Mouse (Mus musculus) bone marrow, adult 2 months (tissue): ENCODE results near the gene Grik4. TPM values are rescaled to one million over a fixed set of nuclear protein-coding genes. Genes with fewer than 3 reads are reported as not detected.

Experiments
- H3K27ac ChIP-seq: fragments of 200-500 bp; 2 replicates; pipeline ENCODE4 v1.5.1; 2012; ENCODE audit warnings: low read depth, mild to moderate bottlenecking, control low read depth, inconsistent platforms, low read length; ENCODE audit not compliant: control insufficient read depth, poor library complexity, insufficient read depth
- H3K4me1 ChIP-seq: fragments of 200-500 bp; 2 replicates; pipeline ENCODE4 v1.6.1; 2011; ENCODE audit warnings: low read length; ENCODE audit not compliant: control insufficient read depth, insufficient read depth
- H3K4me3 ChIP-seq: fragments of 200-500 bp; replicated peaks from 2 replicates; pipeline ENCODE3; 2011; ENCODE audit warnings: mild to moderate bottlenecking, low read depth, low read length, control low read depth; ENCODE audit not compliant: control insufficient read depth
- CTCF ChIP-seq: fragments of 200-500 bp; IDR thresholded peaks from 2 replicates; pipeline ENCODE4 v1.5.1; 2011; ENCODE audit warnings: low read length, control low read depth; ENCODE audit not compliant: control insufficient read depth, insufficient read depth
- POLR2A ChIP-seq: fragments of 200-500 bp; IDR thresholded peaks from 2 replicates; pipeline ENCODE4 v1.6.1; 2011; ENCODE audit warnings: low read depth, mild to moderate bottlenecking, control low read depth, low read length, borderline replicate concordance; ENCODE audit not compliant: control insufficient read depth
- WGBS: fragments of 180-500 bp; shearing (Covaris S2); methylation state at CpG from one replicate; pipeline ENCODE4 v1.1.7; 2018; 5-methylcytosine and 5-hydroxymethylcytosine counted together
- polyA plus RNA-seq: library from polyadenylated mRNA; stranded (reverse); fragments of >200 nt; gene quantifications from 2 replicates; pipeline ENCODE4 v1.2.4, GENCODE M21; 2011; ENCODE audit warnings: low replicate concordance; ENCODE audit not compliant: missing spikeins, insufficient read depth, insufficient read length

The Grik4 gene
- polyA plus RNA-seq, 1 experiment: 4.1 TPM

DNA sequence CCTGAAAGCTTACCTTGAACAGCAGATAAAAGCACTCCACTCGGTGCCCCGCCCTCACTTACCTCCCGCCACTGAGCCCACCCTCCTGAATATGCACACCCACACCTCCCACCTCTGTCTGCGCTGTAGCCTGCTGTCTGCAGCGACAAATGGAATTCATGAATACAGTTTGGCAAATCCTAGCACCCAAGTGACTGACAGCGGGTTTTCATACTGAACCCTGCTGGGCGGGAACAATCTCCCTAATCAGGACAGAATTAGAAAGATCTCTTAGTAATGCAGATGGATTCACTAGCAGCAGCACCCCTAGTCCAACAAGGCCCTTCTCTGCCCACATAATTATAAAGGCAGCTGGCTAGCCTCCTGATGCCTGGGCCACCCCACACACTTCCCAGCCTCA is 65.9 kb downstream of the Grik4 start:
- Histone ChIP-seq H3K27ac (no peak overlapping the region), H3K4me1 (no peaks in the 10 kb centered on the region), H3K4me3 (no peak overlapping the region)
- 60% methylated on average over 7 of the region's 7 CpGs for WGBS
- TF ChIP-seq CTCF (no peak), POLR2A (no peak)

DNA sequence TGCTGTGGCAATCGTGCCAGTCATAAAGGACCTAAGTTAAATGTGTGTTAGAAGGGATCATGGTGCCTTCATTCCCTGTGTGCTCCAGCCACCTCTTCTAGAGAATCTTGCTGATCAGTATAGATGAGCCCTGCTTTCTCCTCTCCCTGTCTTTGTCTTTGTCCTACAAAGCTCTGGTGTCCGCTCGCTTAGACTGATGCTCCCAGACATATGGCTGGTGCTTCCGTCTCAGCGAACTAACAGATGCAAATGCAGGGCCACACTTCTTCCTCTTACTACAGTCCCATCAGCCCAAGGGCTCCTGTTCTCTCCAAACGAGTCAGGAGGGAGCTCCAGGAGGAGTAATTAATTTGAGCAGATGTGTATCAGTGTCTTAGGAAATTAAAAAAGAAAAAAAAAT is 71.4 kb downstream of the Grik4 start:
- peaks cover 2% of the 10 kb centered on the region for H3K4me1 ChIP-seq
- 72% methylated on average over 6 of the region's 6 CpGs for WGBS
- H3K4me3 ChIP-seq: no peak overlapping the region
- no peak overlapping the region for H3K27ac ChIP-seq
- TF ChIP-seq POLR2A: no peak
- no peak for TF ChIP-seq CTCF

DNA sequence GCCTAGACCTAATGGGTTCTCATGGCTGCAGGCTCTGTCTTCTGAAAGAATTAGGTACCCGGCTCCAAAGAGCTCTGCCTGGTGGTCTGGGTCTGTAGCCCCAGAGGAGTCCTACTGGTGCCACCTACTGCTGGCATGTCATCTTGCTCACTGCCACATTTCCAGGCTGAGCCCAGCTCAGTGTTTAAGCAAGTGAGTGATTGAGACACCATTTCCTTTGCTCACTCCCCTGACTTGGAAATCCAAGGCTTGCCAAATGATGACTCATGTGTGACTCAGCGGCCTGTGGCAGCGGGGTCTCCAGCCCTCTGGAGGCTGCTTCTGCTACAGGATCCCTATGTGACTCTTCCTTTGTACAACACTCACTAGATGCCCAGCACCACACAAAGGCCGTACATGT is 72.6 kb downstream of the Grik4 start:
- WGBS: 41% methylated on average over 4 of the region's 4 CpGs
- H3K4me1 ChIP-seq: peaks cover 2% of the 10 kb centered on the region
- TF ChIP-seq POLR2A (no peak), CTCF (no peak)
- no peak overlapping the region for H3K4me3 ChIP-seq
- no peak overlapping the region for H3K27ac ChIP-seq

DNA sequence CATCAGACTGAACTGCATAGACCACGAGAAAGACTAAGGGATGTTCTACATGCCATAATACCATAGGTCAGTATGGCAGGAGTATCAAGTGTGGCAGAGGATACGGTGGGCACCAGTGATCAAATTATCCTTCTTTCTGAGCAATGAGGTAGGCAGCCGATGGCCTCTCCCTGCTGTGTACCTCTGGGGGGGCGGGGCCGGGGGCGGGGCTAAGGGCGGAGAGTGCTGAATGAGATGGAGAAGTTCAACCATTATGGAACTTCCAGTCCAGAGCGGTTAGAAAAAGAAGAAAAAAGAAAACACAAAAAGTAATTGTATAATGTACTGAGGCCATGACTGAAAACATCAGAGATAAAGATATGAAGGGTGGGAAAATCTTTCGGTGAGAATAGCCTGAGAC is 74.0 kb downstream of the Grik4 start:
- H3K27ac ChIP-seq: no peak overlapping the region
- TF ChIP-seq POLR2A: no peak
- no peak for TF ChIP-seq CTCF
- no peak overlapping the region for H3K4me3 ChIP-seq
- 30% methylated on average over 9 of the region's 9 CpGs for WGBS
- peaks cover 2% of the 10 kb centered on the region for H3K4me1 ChIP-seq

DNA sequence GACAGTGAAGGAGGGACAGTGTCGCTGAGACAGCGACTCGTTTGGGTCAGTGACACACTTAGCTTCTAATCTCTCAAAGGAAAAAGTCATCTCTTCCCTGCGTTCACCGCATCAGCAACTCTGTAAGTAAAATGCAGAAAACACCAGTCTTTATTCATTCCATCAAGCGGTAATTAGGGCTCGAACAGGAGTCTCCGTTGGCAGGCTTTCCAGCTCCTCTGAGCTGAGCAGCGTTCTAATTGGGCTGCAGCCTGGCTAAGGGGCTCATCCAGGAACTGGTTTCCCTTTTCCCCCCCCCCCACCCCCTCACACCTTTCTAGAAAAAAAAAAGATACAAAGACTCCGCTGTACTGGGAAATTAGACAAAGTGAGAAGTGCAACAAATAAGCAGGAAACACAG is 75.8 kb downstream of the Grik4 start:
- no peak overlapping the region for H3K27ac ChIP-seq
- no peak overlapping the region for H3K4me3 ChIP-seq
- whole genome bisulfite sequencing: 82% methylated on average over 10 of the region's 10 CpGs
- TF ChIP-seq CTCF (no peak), POLR2A (no peak)
- H3K4me1 ChIP-seq: peaks cover 2% of the 10 kb centered on the region

DNA sequence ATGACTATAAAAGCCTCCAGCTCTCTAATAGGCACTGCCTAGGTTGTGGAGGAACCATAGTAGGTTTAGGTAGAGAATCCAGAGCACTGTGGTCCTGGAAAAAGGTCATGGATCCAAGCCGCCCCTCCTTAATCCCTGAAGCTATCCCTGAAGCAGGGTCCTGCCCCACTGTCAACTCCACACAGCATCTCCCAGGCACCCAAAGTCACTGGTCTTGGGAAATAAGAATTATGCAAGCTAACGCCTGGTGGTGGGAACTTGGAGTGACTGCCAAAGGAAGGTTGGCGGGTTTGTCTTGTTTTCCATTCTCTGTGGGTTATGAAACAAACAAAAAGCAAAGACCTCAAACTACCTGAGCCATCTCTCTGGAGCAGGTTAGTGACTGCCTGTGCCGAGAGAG is 77.6 kb downstream of the Grik4 start:
- WGBS: 57% methylated on average over 4 of the region's 4 CpGs
- Histone ChIP-seq H3K4me3 (no peak overlapping the region), H3K4me1 (peaks cover 2% of the 10 kb centered on the region; the same call in 1 of the 2 replicates), H3K27ac (no peak overlapping the region)
- no peak for TF ChIP-seq POLR2A
- TF ChIP-seq CTCF: no peak

DNA sequence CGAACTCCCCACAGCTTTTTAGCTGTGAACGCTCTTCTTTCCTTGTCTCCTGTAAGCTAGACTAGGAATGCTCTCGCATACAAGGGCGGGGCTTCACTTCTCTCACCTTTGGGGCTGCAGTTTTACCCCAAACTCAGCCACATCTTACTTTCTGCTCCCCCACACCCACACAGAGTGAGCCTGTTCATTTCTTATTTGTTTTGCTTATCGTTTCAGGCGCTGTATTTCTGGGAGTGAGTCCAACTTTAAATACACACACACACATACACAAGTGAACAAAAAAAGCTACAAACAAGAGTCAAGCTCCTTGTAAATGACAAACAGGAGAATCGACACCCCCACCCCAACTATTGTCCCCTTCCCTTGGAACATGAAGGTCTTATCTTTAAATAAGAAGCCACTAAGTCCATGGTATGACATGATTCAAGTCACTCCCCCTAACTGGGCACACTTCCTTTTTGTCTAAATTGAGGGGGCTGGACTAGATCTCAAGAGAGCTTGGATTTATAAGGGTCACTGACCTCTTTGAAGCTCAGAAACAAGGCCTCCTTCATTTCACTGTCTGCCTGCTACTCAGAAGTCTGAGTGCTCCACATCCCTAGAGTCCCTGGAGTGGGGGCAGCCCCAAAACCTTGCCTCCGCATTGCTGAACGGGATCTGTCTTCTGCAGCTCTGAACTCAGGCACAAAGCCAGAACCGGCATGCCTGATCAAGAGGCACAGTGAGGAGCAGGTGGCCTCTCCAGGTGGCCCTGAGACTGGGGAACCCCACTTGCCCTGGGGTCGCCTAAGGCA is 79.1 kb downstream of the Grik4 start:
- WGBS: 71% methylated on average over 11 of the region's 11 CpGs
- TF ChIP-seq CTCF (no peak), POLR2A (no peak)

DNA sequence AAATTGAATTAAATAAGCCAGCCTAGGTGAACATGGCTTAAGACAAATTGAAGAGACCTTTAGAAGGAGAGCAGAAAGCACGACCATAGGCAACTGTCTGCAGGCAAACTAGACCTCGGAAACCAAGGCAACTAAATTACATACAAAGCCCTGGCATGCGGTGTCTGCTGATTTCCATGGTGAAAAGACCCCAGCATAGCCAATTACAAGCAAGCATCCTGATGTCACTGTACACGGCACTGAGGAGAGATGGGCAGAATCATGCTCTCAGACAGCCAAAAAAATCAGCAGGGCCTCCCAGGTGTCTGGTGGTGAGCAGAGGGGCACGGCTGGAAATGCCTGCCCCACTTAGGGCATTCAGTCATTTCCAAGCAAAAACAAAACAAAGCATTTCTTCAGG is 80.9 kb downstream of the Grik4 start:
- no peak overlapping the region for H3K27ac ChIP-seq
- 81% methylated on average over 5 of the region's 5 CpGs for WGBS
- TF ChIP-seq POLR2A (no peak), CTCF (no peak)
- H3K4me3 ChIP-seq: no peak overlapping the region
- H3K4me1 ChIP-seq: peaks cover 6% of the 10 kb centered on the region; the same call in 1 of the 2 replicates

More for the DNA sequence above, 79.1 kb downstream of the Grik4 start:
- H3K4me3 ChIP-seq: no peak overlapping the region
- no peak overlapping the region for H3K27ac ChIP-seq
- peaks cover 5% of the 10 kb centered on the region; the same call in 1 of the 2 replicates for H3K4me1 ChIP-seq
